Mouse (Mus musculus) cerebellum, postnatal 25 days (tissue): Measurements from ENCODE around the gene Arhgef7.

ENCODE experiments used
- DNase-seq, 2 experiments: peaks; one replicate each; pipeline ENCODE4 v3.0.0; 2021; ENCODE audit warnings: mixed read lengths in 2 of 2

Gene Arhgef7

GRCm38 (mm10) chr8:11727273-11727650 lies 259 bp upstream of the Arhgef7 start:
- no peak for DNase-seq

DNA sequence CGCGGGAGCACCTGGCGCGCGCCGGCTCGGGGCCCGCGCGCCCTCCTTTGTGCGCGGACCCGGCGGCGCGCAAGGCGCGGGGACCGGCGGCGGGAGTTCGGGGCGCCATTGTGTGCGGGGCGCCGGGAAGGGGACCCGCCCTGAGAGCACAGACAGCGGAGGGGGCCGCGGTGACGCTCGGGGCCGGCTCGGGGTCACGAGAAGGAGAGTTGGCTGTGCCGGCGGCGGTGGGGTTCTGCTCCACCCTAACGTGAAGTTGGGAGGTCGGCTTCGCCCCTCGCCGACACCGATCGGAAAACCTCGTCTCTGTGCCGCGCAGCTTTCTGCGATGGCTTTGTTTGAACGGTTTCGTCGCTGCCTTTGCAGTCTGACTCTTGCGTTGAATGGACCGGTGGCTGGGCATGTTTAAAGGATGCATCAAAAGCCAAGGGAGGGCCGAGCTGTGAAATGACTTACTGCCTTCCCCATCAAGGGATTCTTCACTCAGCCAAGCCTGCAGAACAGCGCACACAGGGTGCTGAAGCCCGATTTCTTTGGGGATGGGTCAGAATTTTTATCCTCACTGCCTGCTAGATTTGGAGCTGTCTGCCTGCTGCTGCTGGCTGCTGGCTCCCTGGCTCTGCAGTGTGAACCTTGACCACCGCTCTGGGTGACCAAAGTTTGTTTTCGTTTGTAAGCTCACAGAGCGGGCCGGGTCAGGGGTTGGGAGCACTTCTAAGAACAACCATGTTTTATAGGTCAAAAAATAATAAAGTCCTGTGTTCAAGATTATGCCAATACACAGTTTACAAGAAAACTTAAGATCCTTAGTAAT lies 1.2 kb downstream of the Arhgef7 start:
- DNase-seq: peak; percentile 70 to 71

GRCm38 (mm10) chr8:11730271-11730940 lies 2.9 kb downstream of the Arhgef7 start:
- no peak for DNase-seq

GRCm38 (mm10) chr8:11735672-11736235 lies 8.2 kb downstream of the Arhgef7 start:
- no peak for DNase-seq

GRCm38 (mm10) chr8:11737096-11737495 lies 9.6 kb downstream of the Arhgef7 start:
- DNase-seq: no peak

- DNase-seq: no peak
These were observed 11.6 kb downstream of the Arhgef7 start for GRCm38 (mm10) chr8:11739082-11739481.

DNA sequence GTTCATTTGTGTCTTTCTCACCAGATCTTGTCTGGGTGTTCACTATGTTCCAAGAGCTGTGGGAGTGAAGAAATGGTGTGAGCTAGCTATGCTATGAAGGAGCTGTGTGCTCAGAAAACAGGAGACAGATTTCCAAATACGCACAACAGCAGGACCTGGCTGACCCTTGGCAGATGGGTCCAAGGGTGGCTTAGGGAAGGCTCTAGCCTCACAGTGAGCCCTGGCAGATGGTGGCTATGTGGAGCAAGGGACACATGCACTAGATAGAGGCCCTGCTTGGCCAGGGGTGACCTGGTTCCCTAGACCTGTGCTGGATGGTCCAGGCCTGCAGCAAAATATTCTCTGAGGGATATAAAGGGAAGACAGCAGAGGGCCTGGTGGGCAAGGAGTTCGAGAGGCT lies 13.3 kb downstream of the Arhgef7 start:
- peak; percentile 38 to 52 for DNase-seq

DNA sequence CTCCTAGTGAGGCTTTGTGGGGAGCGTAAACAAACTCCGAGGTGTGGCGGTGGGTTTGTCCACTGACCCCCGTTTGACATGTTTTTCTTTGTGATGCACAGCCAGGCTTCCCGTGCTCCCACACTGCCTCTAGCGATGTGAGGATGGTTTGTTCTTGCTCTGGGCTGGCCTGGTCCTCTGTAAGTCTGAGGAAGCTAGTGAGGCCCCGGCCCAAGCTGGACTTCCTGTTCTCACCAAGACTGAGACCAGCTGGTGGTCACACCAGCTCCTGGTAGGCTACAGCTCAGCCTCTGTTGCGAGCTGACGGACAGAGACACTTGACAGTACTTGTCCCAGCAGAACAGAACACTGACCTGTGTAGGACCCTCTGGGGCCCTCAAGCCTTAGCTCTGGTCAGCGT lies 16.1 kb downstream of the Arhgef7 start:
- DNase-seq: no peak

DNA sequence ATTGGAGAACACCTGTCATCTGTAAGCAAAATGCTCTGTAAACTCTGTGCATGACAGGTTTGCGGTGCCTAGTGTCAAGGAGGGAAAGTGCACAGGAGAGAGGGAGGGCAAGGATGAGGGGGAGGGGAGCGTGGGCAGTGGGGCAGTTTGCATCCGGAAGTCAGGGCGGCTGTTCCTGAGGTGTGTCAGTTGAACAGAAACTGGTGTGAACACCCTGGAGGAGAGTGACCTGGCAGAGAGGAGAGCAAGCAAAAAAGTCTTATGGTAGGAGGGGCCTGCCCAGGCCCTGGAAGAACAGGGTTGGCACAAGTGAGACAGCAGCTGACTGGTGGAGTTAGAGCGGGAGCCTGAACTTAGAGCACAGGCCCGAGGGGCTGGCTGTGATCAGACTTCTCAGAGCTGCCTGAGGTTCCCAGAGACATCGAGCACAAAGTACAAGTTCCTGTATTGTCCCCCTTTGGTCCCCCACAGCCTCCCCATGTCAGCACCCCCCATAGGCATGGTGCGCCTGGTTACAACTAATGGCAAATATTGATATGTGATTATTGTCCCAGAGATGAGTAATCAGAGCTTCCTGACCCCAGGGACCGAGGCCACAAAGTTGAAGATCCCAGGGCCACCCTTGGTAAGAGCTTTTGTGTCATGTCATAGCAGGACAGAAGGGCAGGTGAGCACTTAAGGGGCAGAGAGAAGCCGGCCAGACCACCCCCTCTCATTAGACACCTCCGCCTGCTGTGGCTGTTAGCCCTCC lies 19.5 kb downstream of the Arhgef7 start:
- no peak for DNase-seq

GRCm38 (mm10) chr8:11749472-11749871 lies 22.0 kb downstream of the Arhgef7 start:
- no peak for DNase-seq

- no peak for DNase-seq
These were observed 24.8 kb downstream of the Arhgef7 start for GRCm38 (mm10) chr8:11752338-11752737.

GRCm38 (mm10) chr8:11753155-11753941 lies 25.8 kb downstream of the Arhgef7 start:
- no peak for DNase-seq

DNA sequence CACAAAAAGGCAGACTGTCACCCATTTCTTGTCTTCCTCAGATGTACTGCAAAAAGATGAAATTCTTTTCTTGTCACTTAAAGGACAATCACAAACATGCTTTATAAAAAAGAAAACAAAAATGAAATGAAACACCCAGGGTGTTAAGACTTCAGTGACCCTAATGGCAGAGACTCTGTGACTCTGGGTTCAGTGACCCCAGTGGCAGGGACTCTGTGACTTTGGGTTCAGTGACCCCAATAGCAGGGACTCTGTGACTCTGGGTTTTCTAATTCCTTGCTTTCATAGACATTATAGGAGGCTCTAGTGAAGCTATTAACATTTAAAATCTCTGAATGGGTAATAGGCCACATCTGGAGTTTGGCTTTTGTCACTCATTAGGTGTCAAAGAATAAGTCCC lies 27.2 kb downstream of the Arhgef7 start:
- DNase-seq: no peak

DNA sequence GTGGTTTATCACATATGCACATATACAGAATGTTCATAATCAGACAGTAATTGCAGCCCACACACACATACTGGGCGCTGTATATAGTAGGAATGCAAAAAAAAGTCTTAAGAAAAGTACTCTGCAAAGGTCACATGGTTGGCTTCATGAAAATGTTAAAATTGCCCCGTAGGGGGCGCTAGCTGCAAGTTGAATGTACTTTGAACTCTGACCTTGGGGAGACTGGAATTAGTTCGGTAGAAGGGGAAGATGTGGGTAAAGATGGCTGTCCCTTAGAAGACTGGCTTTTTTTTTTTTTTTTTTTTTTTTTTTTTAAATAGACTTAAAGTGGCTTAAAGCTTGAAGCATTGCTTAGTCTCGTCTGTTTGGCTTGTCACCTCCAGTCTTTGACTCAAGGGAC lies 28.4 kb downstream of the Arhgef7 start:
- DNase-seq: peak; percentile 74 to 84

DNA sequence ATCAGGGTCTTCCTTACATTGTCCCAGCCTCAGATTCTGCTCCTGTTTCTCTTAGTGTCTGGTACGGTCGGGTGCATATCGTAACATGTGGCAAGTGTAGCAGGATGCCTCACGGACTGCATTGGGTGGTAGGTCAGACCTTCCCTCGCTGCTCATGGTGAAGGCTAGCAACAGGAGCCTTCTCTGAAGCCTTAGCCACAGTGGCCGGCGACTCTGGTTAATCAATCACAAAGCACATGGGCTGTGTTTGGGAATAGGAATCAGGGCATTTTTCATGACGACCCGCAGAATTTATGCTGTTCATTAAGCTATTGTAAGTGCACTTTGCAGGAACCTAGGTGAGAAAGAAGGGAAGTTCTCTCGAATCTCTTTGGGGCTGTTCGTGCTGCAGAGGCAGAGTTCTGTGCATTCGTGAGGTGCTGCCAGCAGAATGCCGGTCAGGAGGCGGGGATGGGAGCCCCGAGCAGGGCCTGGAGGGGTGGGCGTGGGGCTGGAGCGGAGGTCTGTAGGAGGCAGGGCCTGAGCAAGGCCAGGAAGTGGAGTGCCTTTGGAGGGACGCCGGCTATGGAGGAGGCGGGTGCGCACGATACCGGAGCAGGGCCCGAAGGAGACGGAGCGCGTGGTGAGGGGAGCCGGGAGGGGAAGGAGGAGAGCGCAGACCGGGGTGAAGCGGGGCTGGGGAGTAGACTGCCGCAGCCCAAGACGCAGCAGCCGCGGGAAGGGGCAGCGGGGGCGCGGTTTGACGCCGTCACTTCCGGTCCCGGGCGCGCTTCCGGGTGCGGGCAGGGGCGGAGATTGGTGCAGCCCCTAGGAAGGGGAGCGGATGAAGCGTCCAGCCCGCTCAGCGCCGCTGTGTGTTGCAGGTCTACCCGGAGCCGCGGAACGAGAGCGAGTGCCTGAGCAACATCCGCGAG lies 30.3 kb downstream of the Arhgef7 start:
- DNase-seq: peak; percentile 93 to 95

GRCm38 (mm10) chr8:11758482-11759281 lies 31.2 kb downstream of the Arhgef7 start:
- DNase-seq: peak; percentile 64 to 72

GRCm38 (mm10) chr8:11761551-11761950 lies 34.0 kb downstream of the Arhgef7 start:
- DNase-seq: peak; percentile 35 to 50

DNA sequence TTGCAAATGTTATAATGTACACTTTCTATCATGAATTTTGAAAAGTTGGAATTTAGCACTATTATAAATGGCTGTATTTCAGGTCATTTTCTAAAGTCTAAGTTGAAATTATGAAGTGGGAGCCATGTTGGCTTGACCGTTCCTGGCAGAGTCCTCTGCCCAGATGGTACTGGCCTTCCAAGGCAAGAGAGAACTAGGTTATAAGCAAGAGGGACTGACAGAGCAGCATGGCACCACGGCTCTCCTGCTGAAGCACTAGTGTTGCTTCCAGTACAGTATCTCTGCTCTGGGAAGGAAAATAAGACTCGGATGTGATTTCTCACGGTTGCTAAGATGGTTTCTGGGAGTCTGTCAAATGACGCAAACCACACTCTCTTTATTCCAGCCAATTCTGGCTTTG lies 34.5 kb downstream of the Arhgef7 start:
- peak; percentile 85 to 89 for DNase-seq

GRCm38 (mm10) chr8:11762821-11763220 lies 35.3 kb downstream of the Arhgef7 start:
- peak; percentile 86 to 89 for DNase-seq

GRCm38 (mm10) chr8:11767213-11767840 lies 39.8 kb downstream of the Arhgef7 start:
- peak; percentile 49 to 51 for DNase-seq
